Mouse (Mus musculus): Measurements from ENCODE around the gene Slc25a21. TPM values are rescaled to one million over a fixed set of nuclear protein-coding genes. Genes with fewer than 3 reads are reported as not detected.

Slc25a21 gene
- total RNA-seq, 2 experiments from 2014 or later, result 0.17 to 0.54 TPM

GRCm38 (mm10) chr12:56727631-56728030, 469.6 kb downstream of the Slc25a21 start:
- no peak for DNase-seq

- no peak for DNase-seq
Measured at GRCm38 (mm10) chr12:56718707-56719051, 478.6 kb downstream of the Slc25a21 start.

- no peak for DNase-seq
Measured at GRCm38 (mm10) chr12:56717971-56718706, 479.1 kb downstream of the Slc25a21 start.

GRCm38 (mm10) chr12:56701004-56701403, 496.3 kb downstream of the Slc25a21 start:
- DNase-seq, result no peak

- no peak for DNase-seq
Measured at GRCm38 (mm10) chr12:56699915-56700900, 497.1 kb downstream of the Slc25a21 start.

GRCm38 (mm10) chr12:56699351-56699750, 497.9 kb downstream of the Slc25a21 start:
- no peak for DNase-seq

GRCm38 (mm10) chr12:56698191-56698980, 498.9 kb downstream of the Slc25a21 start:
- DNase-seq, result no peak

GRCm38 (mm10) chr12:56697785-56698184, 499.5 kb downstream of the Slc25a21 start:
- DNase-seq, result no peak

- DNase-seq, result no peak
Measured at GRCm38 (mm10) chr12:56697011-56697740, 500.1 kb downstream of the Slc25a21 start.

- DNase-seq, result no peak
Measured at GRCm38 (mm10) chr12:56696174-56697010, 500.9 kb downstream of the Slc25a21 start.

- peak; percentile 87 for DNase-seq
Measured at GRCm38 (mm10) chr12:56695358-56696173, 501.7 kb downstream of the Slc25a21 start.

- DNase-seq, result no peak
Measured at GRCm38 (mm10) chr12:56694936-56695335, 502.3 kb downstream of the Slc25a21 start.

- no peak for DNase-seq
Measured at GRCm38 (mm10) chr12:56694361-56694760, 502.9 kb downstream of the Slc25a21 start.

- DNase-seq, result no peak
Measured at GRCm38 (mm10) chr12:56693411-56694098, 503.7 kb downstream of the Slc25a21 start.

GRCm38 (mm10) chr12:56692536-56692935, 504.7 kb downstream of the Slc25a21 start:
- DNase-seq, result no peak

GRCm38 (mm10) chr12:56691427-56692079, 505.7 kb downstream of the Slc25a21 start, which contains the start of gene Pax9:
Gene Pax9, plus strand, starts transcription at chr12:56691767.
- DNase-seq, result no peak

GRCm38 (mm10) chr12:56691001-56691400, 506.3 kb downstream of the Slc25a21 start:
- DNase-seq, result no peak

GRCm38 (mm10) chr12:56690366-56690765, 506.9 kb downstream of the Slc25a21 start:
- no peak for DNase-seq

- DNase-seq, result peak; percentile 56
Measured at GRCm38 (mm10) chr12:56689736-56690135, 507.5 kb downstream of the Slc25a21 start.

All from heart, postnatal 4 days (tissue).